Mouse (Mus musculus) lung, postnatal 0 days (tissue): ENCODE results near the gene Rad1.

ENCODE experiments used
- CTCF ChIP-seq: IDR thresholded peaks from 2 replicates; pipeline ENCODE4 v1.5.1; 2016; ENCODE audit warnings: antibody characterized with exemption, mild to moderate bottlenecking
- EP300 ChIP-seq: IDR thresholded peaks from 2 replicates; pipeline ENCODE4 v1.6.1; 2016; ENCODE audit warnings: antibody characterized with exemption, mild to moderate bottlenecking, control low read depth

GRCm38 (mm10) chr15:10468761-10469160 lies 17.1 kb upstream of the Rad1 start:
- TF ChIP-seq EP300, result no peak
- TF ChIP-seq CTCF, result no peak
